Mouse (Mus musculus) neural tube, postnatal 0 days (tissue): ENCODE results near the gene Vstm4. TPM values are rescaled to one million over a fixed set of nuclear protein-coding genes. Genes with fewer than 3 reads are reported as not detected.

ENCODE experiments used
- polyA plus RNA-seq: library from polyadenylated mRNA; unstranded; fragments of >200 nt; fragmentation: Nextera tagmentation; extraction: Ambion mirVana; gene quantifications from 2 replicates; pipeline ENCODE4 v1.2.1, GENCODE M21; 2015

Gene Vstm4
- polyA plus RNA-seq, result 16.1 and 18.1 TPM in 2 replicates

DNA sequence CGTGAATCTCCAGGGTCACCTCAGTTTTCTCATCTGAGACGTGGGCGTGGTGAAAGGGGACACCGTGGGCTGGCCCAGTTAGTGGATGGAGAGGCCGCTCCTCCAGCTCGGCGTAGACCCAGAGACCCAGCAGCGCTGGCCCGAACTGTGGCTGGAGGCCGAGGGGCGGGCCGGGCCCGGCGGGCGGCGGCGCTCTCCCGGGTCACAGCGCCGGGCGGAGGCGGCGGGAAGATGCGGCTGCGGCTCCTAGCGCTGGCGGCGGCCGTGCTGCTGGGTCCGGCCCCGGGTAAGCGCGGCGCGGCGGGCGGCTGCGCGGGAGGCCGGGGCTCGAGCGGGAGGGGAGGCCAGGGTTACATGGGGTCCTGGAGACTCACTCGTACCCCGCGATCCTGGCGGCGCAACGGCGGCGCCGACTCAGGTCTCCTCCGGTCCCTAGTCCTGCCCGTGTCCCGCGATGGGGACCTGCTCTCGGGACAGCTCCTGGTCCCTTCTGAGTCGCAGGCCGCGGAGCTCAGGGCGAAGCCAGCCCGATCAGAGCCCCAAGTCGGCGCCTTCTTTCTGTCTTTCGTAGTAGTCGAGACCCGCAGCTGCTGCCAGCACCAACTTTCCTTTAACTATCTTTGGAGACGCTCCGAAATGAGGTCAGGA is at the start of gene Vstm4:
TSS of gene Vstm4 (plus strand) at position 76 of the 648 bp plus-strand sequence.

DNA sequence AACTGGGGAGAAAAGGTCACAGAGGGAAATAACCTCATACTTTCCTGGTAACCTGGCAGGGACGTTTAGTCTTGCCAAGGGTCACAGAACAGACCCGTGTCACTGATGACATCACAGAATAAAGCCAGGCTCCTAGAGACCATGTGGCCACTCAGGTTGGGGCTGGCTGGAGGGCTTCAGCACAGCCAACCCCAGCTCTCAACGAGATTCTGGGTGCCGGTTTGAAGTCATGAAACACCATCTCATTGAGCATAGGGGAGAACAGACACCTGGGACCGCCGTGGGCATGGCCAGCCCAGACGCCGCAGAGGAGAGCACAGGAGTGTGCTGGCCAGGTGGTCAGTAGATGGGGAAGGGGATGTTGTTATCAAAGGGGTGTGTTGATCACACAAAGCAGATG is 22.7 kb upstream of the Vstm4 start, which contains the start of gene Fam170b:
TSS of gene Fam170b (plus strand) at position 116 of the 400 bp plus-strand sequence.

Other genes with a start within 250 kb of the Vstm4 start
- 0.17 and 0.21 TPM in 2 replicates for gene 3425401B19Rik, start 171.5 kb upstream of the Vstm4 start, polyA plus RNA-seq
- 0.36 and 0.50 TPM in 2 replicates for gene Tmem273, start 70.8 kb upstream of the Vstm4 start, polyA plus RNA-seq
- 0.14 TPM in 1 of 2 replicates, not detected in the other for gene Fam170b, start 22.8 kb upstream of the Vstm4 start, polyA plus RNA-seq
- 0.60 and 0.72 TPM in 2 replicates for gene Lrrc18, start 134.6 kb downstream of the Vstm4 start, polyA plus RNA-seq